Mouse (Mus musculus) lung, postnatal 0 days (tissue): ENCODE results near the gene Kcnc1.

Experiments used
- CTCF ChIP-seq: IDR thresholded peaks from 2 replicates; pipeline ENCODE4 v1.5.1; 2016; ENCODE audit warnings: antibody characterized with exemption, mild to moderate bottlenecking
- EP300 ChIP-seq: IDR thresholded peaks from 2 replicates; pipeline ENCODE4 v1.6.1; 2016; ENCODE audit warnings: antibody characterized with exemption, mild to moderate bottlenecking, control low read depth

GRCm38 (mm10) chr7:46408606-46409005 lies 12.3 kb downstream of the Kcnc1 start:
- TF ChIP-seq CTCF (no peak), EP300 (no peak)
